Mouse (Mus musculus): ENCODE data around the gene 1110051M20Rik.

1110051M20Rik gene

GRCm38 (mm10) chr2:91259493-91259892 is 185.0 kb downstream of the 1110051M20Rik start:
- WGBS = 89% methylated on average over 1 of the region's 1 CpGs

- WGBS = 79% methylated on average over 1 of the region's 1 CpGs
Observed at GRCm38 (mm10) chr2:91258830-91259229, 185.7 kb downstream of the 1110051M20Rik start.

GRCm38 (mm10) chr2:91258054-91258453 is 186.4 kb downstream of the 1110051M20Rik start:
- 42% methylated on average over 5 of the region's 5 CpGs for WGBS

DNA sequence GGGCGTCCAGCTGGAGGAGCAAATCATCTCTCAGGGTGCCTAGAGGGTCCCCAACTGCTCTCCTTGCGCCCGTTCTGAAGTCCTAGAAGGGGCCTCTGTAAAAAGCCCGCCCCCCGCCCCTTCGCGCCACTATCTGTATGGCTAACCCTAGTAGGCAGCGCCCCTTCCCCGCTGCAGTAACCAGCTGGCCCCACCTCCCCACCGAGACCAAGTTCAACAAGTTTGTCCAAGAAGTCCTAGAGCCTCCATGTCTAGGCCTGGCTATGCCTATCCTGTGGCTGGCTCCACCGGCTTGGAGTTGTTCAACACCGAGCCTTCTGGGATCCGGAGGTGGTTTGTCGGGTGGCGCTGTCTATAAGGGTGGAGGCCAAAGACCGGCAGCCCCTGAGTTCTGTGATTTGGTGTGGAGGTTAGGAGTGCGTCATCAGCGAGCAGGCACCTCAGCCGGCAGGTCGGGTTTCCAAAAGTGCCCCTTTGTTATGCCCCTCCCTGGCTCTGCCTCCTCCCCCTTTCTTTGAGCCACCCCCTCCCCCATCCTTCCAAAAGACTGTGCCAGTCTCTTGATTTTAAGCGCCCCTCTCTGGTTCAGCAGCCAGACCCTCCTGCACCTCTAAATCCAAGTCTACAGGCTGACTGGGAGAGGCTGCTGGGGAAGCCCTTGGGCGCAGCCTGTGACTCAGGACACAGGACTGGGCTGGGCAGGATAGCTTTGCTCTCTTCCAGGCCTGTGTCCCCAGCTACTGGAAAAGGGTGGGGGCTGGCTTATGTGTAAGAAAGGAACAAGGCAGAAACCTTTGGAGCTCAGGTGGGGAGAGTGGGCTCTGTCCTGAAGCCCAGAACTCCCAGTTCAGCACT is 187.2 kb downstream of the 1110051M20Rik start:
- WGBS = 6% methylated on average over 22 of the region's 22 CpGs

- 2% methylated on average over 52 of the region's 52 CpGs for WGBS
Observed at GRCm38 (mm10) chr2:91256256-91257125, 188.0 kb downstream of the 1110051M20Rik start.

DNA sequence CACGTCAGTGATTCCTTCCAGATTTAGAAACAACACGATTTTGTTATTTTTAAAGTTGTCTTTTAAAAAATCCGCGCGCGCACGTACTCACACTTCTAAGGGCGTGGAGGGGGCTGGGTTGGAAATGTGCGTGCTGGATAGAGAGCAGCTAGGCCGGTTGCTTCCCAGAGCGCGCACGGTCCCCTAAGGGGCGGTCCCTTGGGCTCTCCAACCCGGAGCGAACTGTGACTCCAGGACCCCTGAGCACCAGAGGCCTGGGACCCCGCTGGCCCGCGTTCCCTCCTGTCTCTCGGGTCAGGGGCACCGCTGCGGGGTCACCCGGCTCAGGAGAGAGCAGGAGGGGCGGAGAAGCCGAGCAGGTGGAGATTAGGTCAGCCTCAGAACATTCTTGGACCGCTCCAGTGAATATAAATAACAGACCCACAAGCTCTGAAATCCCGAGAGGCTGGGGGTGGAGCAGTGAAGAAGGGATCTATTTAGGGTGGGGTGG is 188.8 kb downstream of the 1110051M20Rik start, which contains the start of gene Pacsin3:
Gene Pacsin3 (plus strand): TSS at position 294 of the 490 bp plus-strand sequence.
- WGBS = 7% methylated on average over 27 of the region's 27 CpGs

DNA sequence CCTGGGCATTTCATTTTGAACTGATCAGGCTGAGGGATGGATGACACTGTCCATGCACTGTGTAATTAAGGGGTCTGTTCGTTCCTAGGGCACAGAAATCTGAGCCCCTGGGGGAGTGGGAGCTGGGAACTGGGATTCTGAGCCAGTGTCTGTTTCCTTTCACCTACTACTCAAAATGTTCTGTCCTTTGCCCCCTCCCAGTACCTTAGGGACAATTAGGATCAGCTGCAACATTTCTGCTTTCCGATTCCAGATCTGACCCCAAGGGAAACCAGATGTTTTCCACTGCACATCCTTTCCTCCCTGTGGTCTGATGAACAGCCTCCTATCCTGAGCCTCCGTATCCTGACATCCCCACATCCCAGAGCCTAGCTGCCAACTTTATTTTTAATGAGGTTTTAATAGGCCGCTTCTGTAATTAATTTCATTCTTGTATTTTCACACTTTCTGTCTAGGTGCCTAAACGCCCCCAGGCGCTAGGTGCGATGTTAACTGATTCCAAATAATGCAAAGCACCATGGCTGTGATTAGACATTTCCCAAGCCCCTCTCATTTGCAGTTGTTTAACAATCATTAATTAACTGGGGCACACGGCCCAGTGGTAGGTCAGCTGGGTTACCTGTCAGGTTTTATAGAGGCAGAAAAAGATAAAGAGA is 189.7 kb downstream of the 1110051M20Rik start:
- WGBS = 54% methylated on average over 8 of the region's 8 CpGs

DNA sequence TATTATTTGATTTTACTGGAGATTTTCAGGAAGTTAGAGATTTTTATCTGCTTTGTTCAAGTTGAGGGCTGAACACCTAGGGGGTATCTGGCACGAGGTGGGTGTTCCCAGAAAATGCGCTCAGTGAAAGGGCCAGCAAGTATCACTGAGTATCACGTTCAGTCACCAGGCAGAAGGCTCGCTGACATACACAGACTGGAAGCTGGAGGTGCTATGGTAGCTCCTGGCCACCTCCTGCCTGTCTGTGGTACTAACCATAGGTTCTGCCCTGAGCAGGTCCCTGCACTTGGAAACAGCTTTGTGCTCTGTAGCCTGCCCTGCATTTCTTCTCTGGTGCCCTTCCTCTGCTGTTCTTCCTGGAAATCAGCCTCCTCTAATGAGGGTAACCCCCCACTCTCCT is 192.0 kb downstream of the 1110051M20Rik start:
- WGBS = 72% methylated on average over 4 of the region's 4 CpGs

- 81% methylated on average over 4 of the region's 4 CpGs for WGBS
Observed at GRCm38 (mm10) chr2:91252001-91252400, 192.5 kb downstream of the 1110051M20Rik start.

DNA sequence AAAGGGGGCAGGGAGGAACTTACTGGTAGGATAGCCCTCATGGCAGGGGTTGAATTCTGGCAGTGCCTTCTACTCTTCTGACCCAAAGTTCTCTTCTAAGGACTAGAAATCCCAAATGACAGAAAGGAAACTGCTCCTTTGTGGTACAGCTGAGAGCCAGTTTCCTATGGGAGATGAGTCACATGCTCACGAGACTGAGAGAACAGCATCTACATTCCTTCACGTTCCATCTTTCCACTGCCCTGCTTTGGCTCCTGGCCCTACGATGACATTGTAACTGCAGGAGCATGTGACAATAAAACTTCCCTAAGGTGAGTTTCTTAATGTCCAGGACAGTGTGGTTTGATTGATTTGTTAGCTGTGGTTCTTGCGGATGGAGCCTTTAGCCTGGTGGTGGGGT is 196.1 kb downstream of the 1110051M20Rik start:
- WGBS = 88% methylated on average over 4 of the region's 4 CpGs

GRCm38 (mm10) chr2:91244557-91245228 is 199.8 kb downstream of the 1110051M20Rik start:
- WGBS = 87% methylated on average over 5 of the region's 5 CpGs

DNA sequence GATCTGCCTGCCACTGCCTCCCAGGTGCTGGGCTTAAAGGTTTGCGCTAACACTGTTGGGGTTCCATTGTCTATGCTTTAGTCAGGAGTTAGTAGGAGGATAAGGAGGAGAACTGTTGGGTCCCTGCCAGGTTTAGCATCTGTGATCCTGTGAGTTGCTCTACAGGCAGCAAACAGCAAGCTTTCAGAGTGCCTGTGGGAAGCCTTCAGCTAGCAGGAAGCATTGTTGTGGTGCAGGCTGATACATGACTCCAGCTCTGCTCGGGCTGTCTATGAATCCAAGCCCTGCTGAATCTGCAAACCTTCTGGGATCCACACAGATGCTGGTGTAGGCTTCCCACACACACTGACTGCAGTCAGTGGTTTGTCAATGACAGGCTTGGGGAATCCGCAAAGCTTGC is 201.1 kb downstream of the 1110051M20Rik start:
- 24% methylated on average over 3 of the region's 3 CpGs for WGBS

- WGBS = 85% methylated on average over 5 of the region's 5 CpGs
Observed at GRCm38 (mm10) chr2:91242547-91242946, 202.0 kb downstream of the 1110051M20Rik start.

DNA sequence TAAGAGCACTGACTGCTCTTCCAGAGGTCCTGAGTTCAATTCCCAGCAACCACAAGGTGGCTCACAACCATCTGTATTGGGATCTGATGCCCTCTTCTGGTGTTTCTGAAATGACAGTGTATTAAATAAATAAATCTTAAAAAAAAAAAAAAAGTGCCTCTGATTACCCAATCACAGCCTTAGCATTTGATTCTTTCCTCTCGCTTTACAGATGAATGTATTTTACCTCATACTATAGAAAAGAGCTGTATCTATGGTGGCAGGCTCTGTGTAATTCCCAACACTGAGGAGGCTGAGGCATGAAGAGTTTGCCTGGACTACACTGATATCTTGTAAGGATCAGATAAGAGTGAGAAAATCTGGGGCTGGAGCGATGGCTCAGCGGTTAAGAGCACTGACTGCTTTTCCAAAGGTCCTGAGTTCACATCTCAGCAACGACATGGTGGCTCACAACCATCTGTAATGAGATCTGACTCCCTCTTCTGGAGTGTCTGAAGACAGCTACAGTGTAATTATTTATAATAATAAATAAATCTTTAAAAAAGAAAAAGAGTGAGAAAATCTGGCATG is 206.9 kb downstream of the 1110051M20Rik start:
- WGBS = 21% methylated on average over 4 of the region's 4 CpGs

- 1% methylated on average over 48 of the region's 48 CpGs for WGBS
Observed at GRCm38 (mm10) chr2:91236601-91237510, 207.6 kb downstream of the 1110051M20Rik start, which contains the start of gene Ddb2. Gene Ddb2 (minus strand): TSS chr2:91236982.

GRCm38 (mm10) chr2:91229735-91230134 is 214.8 kb downstream of the 1110051M20Rik start:
- WGBS = 41% methylated on average over 2 of the region's 2 CpGs

Data from cerebral cortex, adult 2 months (tissue).